ENCODE assay signal across 8 mouse cellular contexts in genomic region chr9:40799837-40800501, GRCm38 (mm10). TPM values are rescaled to one million over a fixed set of nuclear protein-coding genes. Genes with fewer than 3 reads are reported as not detected.
DNase-seq lines count a peak whose midpoint lies in the region; ATAC-seq and TF ChIP-seq lines count a peak whose summit lies in the region.

No protein-coding gene starts in this region.

- TF ChIP-seq EP300 in ES-Bruce4 (IDR thresholded peaks at IDR 0.05; ENCODE audit: insufficient read depth, low read depth, low read length), result peak; percentile 64; the same call in 1 of the 2 replicates

- no peak for TF ChIP-seq CTCF in ES-Bruce4 (IDR thresholded peaks at IDR 0.05; ENCODE audit: low read depth, low read length)
- no peak for TF ChIP-seq CTCF in olfactory bulb, adult 2 months (IDR thresholded peaks at IDR 0.05; ENCODE audit: insufficient read depth, low read depth, low read length)
- TF ChIP-seq CTCF in thymus, adult 2 months (IDR thresholded peaks at IDR 0.05; ENCODE audit: borderline replicate concordance, control insufficient read depth, extremely low read depth, insufficient read depth, low read length, poor library complexity), result no peak

- ATAC-seq in forebrain, embryonic 14.5 days, result no peak
- peak; percentile 18 for ATAC-seq in lung, embryonic 16.5 days (ENCODE audit: low read depth)

- no peaks in the 10 kb centered on the region for H3K27me3 ChIP-seq in ES-Bruce4 (ENCODE audit: control insufficient read depth, insufficient read depth, low read length, poor library complexity, severe bottlenecking)
- no peaks in the 10 kb centered on the region for H3K27me3 ChIP-seq in forebrain, embryonic 14.5 days (replicated peaks; ENCODE audit: control insufficient read depth, insufficient read depth, low read length)
- no peaks in the 10 kb centered on the region for H3K27me3 ChIP-seq in lung, embryonic 16.5 days (ENCODE audit: control insufficient read depth, insufficient read depth, low read depth, low read length)
- no peaks in the 10 kb centered on the region for H3K27me3 ChIP-seq in thymus, adult 2 months (ENCODE audit: control insufficient read depth, insufficient read depth, low read length)

- H3K36me3 ChIP-seq in ES-Bruce4 (ENCODE audit: control insufficient read depth, insufficient read depth, low read length, poor library complexity, severe bottlenecking), result peaks cover 34% of the 10 kb centered on the region
- peaks cover 22% of the 10 kb centered on the region for H3K36me3 ChIP-seq in forebrain, embryonic 14.5 days (ENCODE audit: control insufficient read depth, insufficient read depth, low read length)
- H3K36me3 ChIP-seq in lung, embryonic 16.5 days (ENCODE audit: control insufficient read depth, insufficient read depth, low read length), result peaks cover 17% of the 10 kb centered on the region
- H3K36me3 ChIP-seq in thymus, adult 2 months (ENCODE audit: control insufficient read depth, insufficient read depth, low read length), result peaks cover 22% of the 10 kb centered on the region

- H3K4me3 ChIP-seq in ES-Bruce4 (ENCODE audit: low read depth, low read length), result peak overlapping the region; percentile 81
- H3K4me3 ChIP-seq in forebrain, embryonic 14.5 days (ENCODE audit: low read depth, low read length), result peak overlapping the region; percentile 49
- H3K4me3 ChIP-seq in lung, embryonic 16.5 days (ENCODE audit: low read length), result peak overlapping the region; percentile 97
- peak overlapping the region; percentile 67 for H3K4me3 ChIP-seq in olfactory bulb, adult 2 months (ENCODE audit: insufficient read depth, low read depth, low read length)
- peak overlapping the region; percentile 77 for H3K4me3 ChIP-seq in thymus, adult 2 months (ENCODE audit: control insufficient read depth, insufficient read depth, low read length)

- H3K9me3 ChIP-seq in ES-Bruce4 (replicated peaks; ENCODE audit: control insufficient read depth, insufficient read depth, low read length, poor library complexity, severe bottlenecking), result no peaks in the 10 kb centered on the region
- H3K9me3 ChIP-seq in forebrain, embryonic 14.5 days (replicated peaks; ENCODE audit: control insufficient read depth, low read length), result no peaks in the 10 kb centered on the region
- no peaks in the 10 kb centered on the region for H3K9me3 ChIP-seq in lung, embryonic 16.5 days (ENCODE audit: control insufficient read depth, low read length)

- TF ChIP-seq POLR2A in ES-Bruce4 (IDR thresholded peaks at IDR 0.05; ENCODE audit: insufficient read depth, low read length), result no peak
- no peak for TF ChIP-seq POLR2A in olfactory bulb, adult 2 months (IDR thresholded peaks at IDR 0.05; ENCODE audit: insufficient read depth, low read depth, low read length)
- TF ChIP-seq POLR2A in thymus, adult 2 months (IDR thresholded peaks at IDR 0.05; ENCODE audit: control insufficient read depth, extremely low read depth, insufficient read depth, low read length, poor library complexity), result peak; percentile 15; the same call in 1 of the 2 replicates

- intact Hi-C loops in heart, postnatal 14 days (cut with DNase I), result loop anchor here (1.0 kb wide), 1 partner anchor 16 kb away; no protein-coding TSS in a partner anchor

- DNase-seq in c-Kit-positive CD71-positive TER-119-positive erythroid progenitor cells, embryonic 14.5 days (ENCODE audit: low spot score), result peak; percentile 75
- DNase-seq in forebrain, embryonic 14.5 days (ENCODE audit: low spot score), result peak; percentile 71
- DNase-seq in heart, postnatal 14 days, result peak; percentile 80 to 81
- DNase-seq in layer of hippocampus, adult 18-20 months (ENCODE audit: low spot score in 2 of 2), result peak; percentile 56 to 75
- DNase-seq in thymus, adult 2 months, result peak; percentile 57

- peak overlapping the region; percentile 98 for H3K9ac ChIP-seq in ES-Bruce4 (ENCODE audit: low read depth, poor library complexity, severe bottlenecking)
- peak overlapping the region; percentile 91 for H3K9ac ChIP-seq in forebrain, embryonic 14.5 days (ENCODE audit: low read length)
- H3K9ac ChIP-seq in lung, embryonic 16.5 days (ENCODE audit: low read length), result peak overlapping the region; percentile 86

- peak overlapping the region; percentile 98 for H3K27ac ChIP-seq in ES-Bruce4 (ENCODE audit: insufficient read depth, low read length)
- H3K27ac ChIP-seq in forebrain, embryonic 14.5 days (ENCODE audit: low read depth, low read length), result peak overlapping the region; percentile 99
- peak overlapping the region; percentile 100 for H3K27ac ChIP-seq in lung, embryonic 16.5 days (ENCODE audit: low read length)
- peak overlapping the region; percentile 100 for H3K27ac ChIP-seq in olfactory bulb, adult 2 months (ENCODE audit: insufficient read depth, low read depth, low read length)
- H3K27ac ChIP-seq in thymus, adult 2 months (ENCODE audit: control insufficient read depth, insufficient read depth, low read length), result peak overlapping the region; percentile 97

- 1% methylated on average over 30 of the region's 30 CpGs for WGBS in forebrain, embryonic 14.5 days
- under 1% methylated on average over 30 of the region's 30 CpGs for WGBS in lung, embryonic 16.5 days
- WGBS in olfactory bulb, adult 2 months, result under 1% methylated on average over 30 of the region's 30 CpGs
- under 1% methylated on average over 30 of the region's 30 CpGs for WGBS in thymus, adult 2 months

- H3K4me2 ChIP-seq in forebrain, embryonic 14.5 days (ENCODE audit: low read length), result peak overlapping the region; percentile 84
- H3K4me2 ChIP-seq in lung, embryonic 16.5 days (ENCODE audit: low read depth, low read length), result peak overlapping the region; percentile 79

- no peaks in the 10 kb centered on the region for H3K4me1 ChIP-seq in ES-Bruce4 (ENCODE audit: control insufficient read depth, insufficient read depth, low read length)
- H3K4me1 ChIP-seq in forebrain, embryonic 14.5 days (ENCODE audit: control insufficient read depth, insufficient read depth, low read length), result peaks cover 2% of the 10 kb centered on the region
- peaks cover 11% of the 10 kb centered on the region for H3K4me1 ChIP-seq in lung, embryonic 16.5 days (replicated peaks; ENCODE audit: control insufficient read depth, insufficient read depth, low read length)
- peaks cover 3% of the 10 kb centered on the region; the same call in 1 of the 2 replicates for H3K4me1 ChIP-seq in olfactory bulb, adult 2 months (ENCODE audit: control insufficient read depth, insufficient read depth, low read length)
- H3K4me1 ChIP-seq in thymus, adult 2 months (replicated peaks; ENCODE audit: control insufficient read depth, insufficient read depth, low read length), result peaks cover 6% of the 10 kb centered on the region; the same call in 1 of the 2 replicates

RNA-seq across cellular contexts. Expression of gene Hspa8, which starts 0.8 kb away (rescaled TPM):
- polyA plus RNA-seq in ES-Bruce4 (2011; ENCODE audit: insufficient read depth, insufficient read length, low read depth, missing spikeins), result 3,442 and 3,618 TPM in 2 replicates
- 3,062 and 3,353 TPM in 2 replicates for polyA plus RNA-seq in forebrain, embryonic 14.5 days (2014; fragmentation: Nextera tagmentation; extraction: Ambion mirVana)
- 1,000 to 10,000 TPM; 1,048 to 1,357 TPM for total RNA-seq in heart, postnatal 14 days (2021)
- total RNA-seq in layer of hippocampus, adult 18-20 months (2021), result 1,000 to 10,000 TPM; 2,409 to 2,534 TPM
- 2,362 and 2,391 TPM in 2 replicates for polyA plus RNA-seq in lung, embryonic 16.5 days (2015; fragmentation: Nextera tagmentation; extraction: Ambion mirVana)
- 1,623 and 1,837 TPM in 2 replicates for polyA plus RNA-seq in olfactory bulb, adult 2 months (2012; ENCODE audit: insufficient read depth, insufficient read length, low replicate concordance, missing spikeins)
- 2,928 and 2,969 TPM in 2 replicates for polyA plus RNA-seq in thymus, adult 2 months (2012; rRNA removed)
